Mouse (Mus musculus) E14TG2a.4 (cell line): ENCODE data around the gene Afm.

Experiments used
- CTCF ChIP-seq: conservative IDR thresholded peaks from 2 replicates; pipeline ENCODE4 v1.5.1; 2014; ENCODE audit warnings: low read length
- NANOG ChIP-seq: IDR thresholded peaks from 2 replicates; pipeline ENCODE4 v1.6.1; 2014; ENCODE audit warnings: borderline replicate concordance, low read length, mixed read lengths

DNA sequence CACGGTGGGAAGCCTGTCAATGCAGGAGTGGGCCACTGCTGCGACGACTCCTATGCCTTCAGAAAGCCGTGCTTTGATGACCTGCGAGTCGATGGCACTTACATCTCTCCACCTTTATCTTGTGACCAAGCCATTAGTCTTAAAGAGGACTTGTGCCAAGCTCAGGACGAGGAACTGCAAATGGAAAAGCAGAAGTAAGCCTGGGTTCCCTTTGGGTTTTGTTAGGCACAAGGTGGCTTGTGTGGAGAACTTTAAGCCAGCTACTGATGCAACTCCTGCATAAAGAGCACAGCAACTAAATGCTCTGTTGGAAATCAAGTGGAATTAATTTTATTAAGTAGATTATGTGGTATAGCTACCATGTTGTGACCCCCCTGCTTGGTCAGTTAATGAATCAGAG is 66.1 kb downstream of the Afm start:
- TF ChIP-seq NANOG: no peak
- no peak for TF ChIP-seq CTCF
